Mouse (Mus musculus): ENCODE data around the gene Tekt1.
"Not testable (repeated sequence)": the region's sequence is repeated elsewhere in the genome, so short reads cannot be mapped to it uniquely, and the experiment has no call there.

The Tekt1 gene

DNA sequence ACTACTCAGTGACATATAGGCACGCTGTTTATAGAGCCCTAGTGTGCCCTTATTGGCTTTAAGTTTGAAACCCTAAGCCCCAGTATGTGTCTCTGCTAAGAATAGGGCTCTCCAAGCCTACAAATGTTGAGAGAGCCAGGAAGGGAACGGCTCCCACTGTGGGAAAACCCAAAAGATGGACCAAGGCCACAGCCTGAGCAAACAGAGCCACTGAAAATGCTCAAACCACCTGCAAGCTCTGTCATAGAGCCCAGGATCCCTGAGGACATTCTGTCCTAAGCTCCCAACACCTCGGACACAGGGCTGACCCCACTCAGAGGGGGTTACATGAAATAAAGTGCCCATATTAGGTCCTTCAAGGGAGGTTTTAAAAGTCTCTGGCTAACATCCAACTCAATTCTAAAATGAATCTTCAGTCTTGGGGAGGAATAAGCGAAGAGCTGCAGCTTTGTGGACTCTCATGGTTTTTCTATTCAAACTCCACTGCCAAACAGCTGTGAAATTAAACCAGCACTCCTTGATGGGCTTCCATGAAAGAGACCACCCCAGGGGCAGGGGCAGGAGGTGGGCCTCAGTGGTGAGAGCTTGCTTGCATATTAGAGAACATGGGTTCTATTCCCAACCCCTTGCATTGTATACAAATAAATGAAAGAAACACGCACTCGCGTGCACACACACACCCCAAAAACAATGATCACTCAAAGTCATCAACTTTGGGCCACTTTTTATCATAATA is 27.3 kb upstream of the Tekt1 start:
- no peak for DNase-seq (ENCODE audit: low read depth, low spot score)

GRCm38 (mm10) chr11:72388113-72388529 is 25.9 kb upstream of the Tekt1 start:
- no peak for DNase-seq (ENCODE audit: low read depth, low spot score)

- no peak for DNase-seq (ENCODE audit: low read depth, low spot score)
Measured at GRCm38 (mm10) chr11:72379351-72379750, 17.1 kb upstream of the Tekt1 start.

DNA sequence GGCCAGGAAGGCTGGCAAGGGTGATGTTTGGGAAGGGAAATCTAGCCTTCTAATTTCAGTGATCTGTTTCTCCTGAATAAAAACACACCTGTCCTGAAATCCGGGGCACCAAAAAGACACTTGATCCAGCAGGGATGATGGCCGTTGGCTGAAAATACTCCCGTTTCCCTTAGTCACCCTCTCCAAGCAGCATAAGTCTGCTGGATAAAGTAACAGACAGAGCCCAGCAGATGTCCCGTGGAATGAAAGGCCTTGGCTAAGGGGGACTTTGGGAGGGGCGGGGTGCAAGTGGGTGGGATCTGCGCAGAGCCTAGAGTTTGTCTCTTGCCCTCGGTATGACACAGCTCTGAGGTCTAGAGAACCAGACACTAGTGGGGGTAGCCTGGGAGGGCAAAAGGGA is 16.0 kb upstream of the Tekt1 start:
- DNase-seq (ENCODE audit: low read depth, low spot score), result no peak

GRCm38 (mm10) chr11:72376562-72376961 is 14.3 kb upstream of the Tekt1 start:
- DNase-seq (ENCODE audit: low read depth, low spot score), result no peak

DNA sequence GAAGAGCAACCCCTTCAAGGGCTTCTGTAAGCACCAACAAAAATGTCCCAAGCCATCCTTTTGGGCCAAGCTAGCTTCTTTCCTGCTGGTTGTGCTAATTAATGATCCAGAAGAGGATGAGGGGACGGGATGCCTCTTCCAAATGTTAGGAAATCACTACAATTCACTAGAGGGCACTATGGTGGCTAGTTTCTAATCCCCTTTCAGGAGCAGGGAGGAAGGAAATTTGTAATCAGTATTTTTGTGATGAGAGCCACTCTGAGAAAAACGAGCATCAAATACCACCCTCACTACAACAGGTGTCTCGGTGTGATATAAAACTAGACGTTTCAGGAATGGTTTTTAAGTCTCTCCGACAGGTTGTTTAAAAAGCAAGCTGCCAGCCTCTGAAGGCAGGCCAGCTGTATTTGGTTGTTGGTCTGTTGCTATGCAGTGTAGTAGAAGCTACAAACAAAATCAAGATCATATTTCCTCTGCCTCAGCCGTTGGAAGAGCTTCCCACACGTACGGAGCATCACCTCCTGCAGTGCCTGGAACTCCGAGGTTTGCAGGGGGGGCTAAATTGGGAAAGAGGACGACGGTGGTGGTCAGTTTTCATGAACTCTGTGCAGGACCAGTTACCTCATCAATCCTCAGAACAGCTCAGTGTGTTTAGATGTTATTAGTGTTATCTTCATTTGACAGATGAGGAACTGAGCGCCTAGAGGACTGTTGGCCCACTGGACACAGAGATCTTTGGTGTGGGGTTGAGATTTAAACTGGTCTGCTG is 7.8 kb upstream of the Tekt1 start:
- DNase-seq (ENCODE audit: low read depth, low spot score), result no peak

DNA sequence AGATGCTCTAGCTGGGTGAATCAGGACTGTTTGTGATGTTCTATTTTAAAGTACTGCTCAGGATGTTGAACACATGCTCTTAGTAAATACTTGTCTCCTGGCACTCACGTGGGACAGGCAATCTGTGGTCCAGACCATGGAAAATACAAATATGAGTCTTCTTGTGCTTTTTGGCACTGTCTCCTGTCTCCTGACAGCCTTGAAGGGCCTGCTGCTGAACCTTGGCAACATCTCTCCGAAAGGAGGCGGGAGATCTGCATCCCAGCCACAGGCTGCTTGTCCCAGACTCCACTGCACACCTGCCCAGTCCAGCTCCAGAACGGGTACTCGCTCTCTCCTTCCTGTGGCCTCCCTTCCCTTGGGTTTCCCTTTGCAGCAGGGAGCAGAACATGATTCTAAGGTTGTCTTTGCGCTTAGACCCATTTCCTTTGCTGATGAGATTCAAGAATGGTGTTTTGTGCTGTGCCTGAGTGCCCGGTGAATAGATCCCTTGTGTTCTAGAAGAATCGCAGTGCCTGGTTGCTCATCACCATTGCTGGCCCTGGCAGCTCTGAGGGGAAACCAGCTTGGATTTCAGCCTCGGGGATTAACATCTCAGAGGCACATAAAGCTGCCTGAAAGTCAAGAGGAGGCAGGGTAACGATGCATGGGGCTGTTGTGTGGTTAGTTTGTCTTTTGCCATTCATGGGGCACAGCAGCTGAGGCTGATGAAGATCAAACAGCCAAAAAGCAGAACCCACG is 5.9 kb upstream of the Tekt1 start:
- DNase-seq (ENCODE audit: low read depth, low spot score), result no peak

DNA sequence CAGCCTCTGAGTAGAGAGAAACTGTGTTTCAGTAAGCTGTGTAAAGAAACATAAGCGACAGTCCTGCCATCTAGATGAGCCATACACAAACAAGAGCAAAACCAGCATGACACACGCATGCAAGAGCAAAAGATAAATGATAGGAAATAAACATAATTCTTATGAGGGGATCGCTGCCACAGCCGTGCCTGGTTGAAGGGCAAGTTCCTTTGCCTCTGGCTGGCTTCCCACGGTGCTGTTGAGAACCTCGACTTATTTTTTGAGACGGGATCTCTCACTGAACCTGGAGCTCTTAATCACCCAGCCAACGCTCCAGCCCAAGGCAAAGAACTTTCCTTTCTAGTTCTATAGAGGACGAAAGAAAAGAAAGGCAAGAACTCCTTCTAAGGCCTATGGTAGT is 3.9 kb upstream of the Tekt1 start:
- DNase-seq (ENCODE audit: low read depth, low spot score), result no peak

DNA sequence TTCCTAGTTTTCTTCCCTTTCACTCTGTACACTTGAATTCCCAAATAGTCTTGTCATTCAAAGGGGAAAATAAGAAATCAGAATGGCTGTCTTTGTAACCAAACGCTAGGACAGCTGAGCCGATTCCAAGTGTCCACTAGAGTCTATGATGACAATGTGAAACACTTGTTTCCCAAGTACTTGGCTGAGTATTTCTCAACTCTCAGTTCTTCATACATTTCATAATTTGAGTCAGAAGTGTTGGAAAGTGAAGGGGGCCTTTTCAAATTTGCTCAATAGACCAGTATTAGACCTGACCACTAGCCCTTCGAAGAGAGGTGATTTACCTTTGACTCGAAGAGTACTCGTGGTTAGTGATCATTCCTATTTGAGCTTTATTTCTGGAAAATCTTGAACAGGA is 2.3 kb upstream of the Tekt1 start:
- no peak for DNase-seq (ENCODE audit: low read depth, low spot score)

DNA sequence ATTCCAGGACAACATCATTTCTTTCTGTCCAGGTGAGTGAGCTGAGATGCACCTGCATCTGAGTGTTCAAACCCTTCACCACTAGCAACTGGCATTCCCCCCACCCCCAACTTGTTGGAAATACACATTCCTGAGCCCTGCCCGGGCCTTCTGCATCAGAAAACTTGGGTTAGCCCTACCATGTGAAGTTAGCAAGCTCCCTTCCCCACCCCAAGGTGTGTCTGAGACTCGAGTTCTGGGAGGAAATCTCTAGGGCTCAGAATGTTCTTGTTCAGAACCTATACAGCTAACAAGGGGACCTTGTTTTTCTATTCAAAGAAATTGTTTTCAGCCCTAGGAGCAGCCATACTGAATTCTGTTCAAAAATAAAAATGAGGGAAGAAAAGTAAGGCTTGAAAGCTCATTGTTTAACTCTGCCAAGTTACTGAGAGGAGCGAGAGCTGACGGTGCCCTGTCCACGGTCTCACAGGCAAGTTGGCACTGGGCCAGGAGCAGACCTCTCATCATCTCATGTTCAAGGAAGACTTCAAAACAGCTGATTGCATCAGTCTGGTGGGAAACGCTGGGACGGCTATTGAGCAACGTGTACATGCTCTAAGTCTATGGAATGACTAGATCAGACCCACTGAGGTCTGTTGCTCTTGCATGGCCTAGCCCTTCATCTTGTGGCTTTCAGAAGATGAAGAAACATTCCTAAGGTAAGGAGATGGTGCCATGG is 1.4 kb upstream of the Tekt1 start:
- no peak for DNase-seq (ENCODE audit: low read depth, low spot score)

GRCm38 (mm10) chr11:72361385-72362346 is 576 bp downstream of the Tekt1 start:
- DNase-seq (ENCODE audit: low read depth, low spot score), result no peak

GRCm38 (mm10) chr11:72354971-72355728 is 7.1 kb downstream of the Tekt1 start:
- peak; percentile 26 for DNase-seq (ENCODE audit: low read depth, low spot score)

GRCm38 (mm10) chr11:72353186-72353585 is 9.1 kb downstream of the Tekt1 start:
- no peak for DNase-seq (ENCODE audit: low read depth, low spot score)

DNA sequence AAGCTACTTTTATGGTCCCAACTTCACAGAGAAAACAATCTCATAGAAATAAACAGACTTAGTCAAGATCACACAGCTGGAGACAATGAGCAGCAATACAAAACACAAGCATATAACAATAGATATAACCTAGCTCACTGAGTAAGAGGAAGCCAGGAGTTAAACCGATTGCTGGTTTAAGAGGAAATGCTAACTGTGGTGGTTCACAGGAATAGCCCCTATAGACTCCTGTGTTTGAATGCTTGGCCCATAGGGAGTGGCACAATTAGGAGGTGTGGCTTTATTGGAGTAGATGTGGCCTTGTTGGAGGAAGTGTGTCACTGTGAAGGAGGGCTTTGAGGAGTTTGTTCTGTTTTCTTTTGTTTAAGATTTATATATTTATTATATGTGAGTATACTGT is 10.0 kb downstream of the Tekt1 start:
- DNase-seq (ENCODE audit: low read depth, low spot score), result no peak

DNA sequence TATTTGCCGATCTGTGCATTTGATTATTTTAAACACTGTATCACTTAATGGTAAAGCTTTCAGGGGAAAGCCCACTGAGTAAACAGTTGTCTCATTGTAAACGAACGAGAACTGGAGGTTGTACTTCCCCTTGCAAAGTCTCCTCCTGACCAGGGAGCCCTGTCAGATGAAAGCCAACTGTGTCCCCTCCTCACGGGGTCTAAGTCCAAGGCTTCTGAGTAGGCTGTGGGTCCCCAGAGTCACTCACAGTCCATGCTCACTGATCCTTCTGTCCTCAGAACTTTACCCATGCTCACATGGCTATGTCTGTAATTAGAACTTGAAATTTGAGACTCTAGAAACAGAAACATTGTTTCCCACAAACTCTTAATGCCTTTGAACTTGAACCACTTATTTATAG is 12.6 kb downstream of the Tekt1 start:
- no peak for DNase-seq (ENCODE audit: low read depth, low spot score)

DNA sequence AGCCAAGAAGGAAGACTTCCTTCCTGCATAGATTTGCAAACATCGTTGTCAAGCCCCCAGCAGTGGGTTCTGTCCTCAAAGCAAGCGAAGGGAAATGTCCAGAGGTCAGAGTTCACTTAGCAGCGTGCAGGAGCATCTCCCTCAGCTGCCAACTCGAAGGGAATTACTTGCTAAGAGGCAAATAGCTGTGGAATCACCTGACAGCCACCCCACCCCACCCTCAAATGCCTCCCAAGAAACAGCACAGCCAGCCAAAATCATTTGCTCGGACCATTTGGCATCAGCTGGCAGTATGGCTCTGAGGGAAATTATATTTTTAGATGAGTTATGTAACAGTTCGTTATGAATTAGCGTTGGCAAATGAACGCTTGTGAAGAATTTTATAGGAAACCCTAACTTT is 13.2 kb downstream of the Tekt1 start:
- DNase-seq (ENCODE audit: low read depth, low spot score), result no peak

DNA sequence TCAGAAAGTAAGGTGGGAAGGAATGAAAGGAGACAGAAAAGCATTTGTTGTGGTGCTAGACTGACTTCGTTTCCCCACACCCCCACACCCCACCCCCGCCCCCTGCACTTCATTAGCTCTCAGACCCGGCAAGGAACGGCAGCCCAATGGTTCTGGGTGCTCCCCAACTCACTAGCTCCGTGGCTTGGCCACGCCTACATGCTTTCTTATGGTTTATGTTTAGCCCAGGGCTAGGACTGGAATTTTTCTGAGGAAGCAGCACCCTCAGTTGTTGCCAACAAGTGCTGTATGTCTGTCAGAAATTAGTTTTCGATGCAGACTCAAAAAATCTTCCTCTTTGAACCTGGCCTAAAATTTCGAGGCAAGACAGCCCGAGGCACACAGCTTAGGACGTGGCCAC is 13.7 kb downstream of the Tekt1 start:
- no peak for DNase-seq (ENCODE audit: low read depth, low spot score)

DNA sequence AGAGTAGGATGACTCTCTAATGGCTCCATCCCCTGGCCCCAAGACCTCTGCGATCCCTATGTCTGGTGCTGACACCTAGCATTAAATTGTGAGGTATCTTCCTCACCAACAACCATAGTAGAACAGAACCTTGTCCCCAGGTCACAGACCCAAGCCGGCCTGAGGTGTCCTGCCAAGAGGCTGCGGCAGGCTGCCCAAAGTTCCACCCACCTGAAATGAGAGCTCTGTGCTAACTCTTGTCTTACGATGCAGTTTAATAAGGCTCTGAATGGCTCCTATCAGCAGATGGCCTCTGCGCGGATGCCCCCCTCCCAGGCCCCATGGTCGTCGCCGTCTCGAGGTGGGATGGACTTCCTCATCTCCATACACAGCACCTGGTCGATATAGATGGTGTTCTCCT is 17.8 kb downstream of the Tekt1 start:
- no peak for DNase-seq (ENCODE audit: low read depth, low spot score)

DNA sequence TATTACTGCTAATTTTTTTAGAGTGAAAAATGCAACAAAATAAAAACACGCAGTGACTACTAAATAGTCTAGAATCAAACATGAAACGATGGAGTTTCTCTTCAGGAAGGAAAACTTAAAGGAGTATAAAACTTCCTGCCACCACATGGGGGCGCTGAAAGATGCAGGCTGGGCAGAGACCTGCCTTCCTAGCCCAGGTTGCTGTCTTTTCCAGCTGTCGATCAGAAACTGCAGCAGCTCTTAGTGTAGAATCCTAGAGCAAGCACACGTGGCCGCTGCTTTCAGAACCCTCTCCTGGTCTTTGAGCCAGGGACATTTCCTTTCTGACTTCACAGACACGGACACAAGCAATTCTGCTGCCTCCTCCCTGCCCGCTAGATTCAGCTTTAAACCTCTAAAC is 18.3 kb downstream of the Tekt1 start:
- no peak for DNase-seq (ENCODE audit: low read depth, low spot score)

DNA sequence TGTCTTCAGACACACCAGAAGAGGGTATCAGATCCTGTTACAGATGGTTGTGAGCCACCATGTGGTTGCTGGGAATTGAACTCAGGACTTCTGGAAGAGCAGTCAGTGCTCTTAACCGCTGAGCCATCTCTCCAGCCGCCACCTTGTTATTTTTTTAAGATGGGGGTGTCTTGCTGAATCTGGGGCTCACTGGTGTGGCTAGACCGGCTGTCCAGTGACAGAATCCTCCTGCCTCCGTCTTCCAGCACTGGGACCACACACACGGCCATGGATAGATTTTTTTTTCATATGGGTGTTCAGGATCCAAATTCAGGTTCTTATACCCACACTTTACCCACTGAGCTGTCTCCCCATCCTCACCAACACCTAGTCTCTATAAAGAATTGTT is 19.0 kb downstream of the Tekt1 start:
- not testable (repeated sequence) for DNase-seq (ENCODE audit: low read depth, low spot score)
